Mouse (Mus musculus): ENCODE data around the gene Qrich1.

The Qrich1 gene

GRCm38 (mm10) chr9:108516380-108517251 lies at the start of gene Qrich1:
Gene Qrich1 (plus strand): TSS chr9:108516806.
- TF ChIP-seq GATA4 (IDR thresholded peaks at IDR 0.05; ENCODE audit: insufficient replicate concordance, low read length), result no peak

- TF ChIP-seq GATA4 (IDR thresholded peaks at IDR 0.05; ENCODE audit: insufficient replicate concordance, low read length), result no peak
Measured at GRCm38 (mm10) chr9:108469430-108469829, 47.2 kb upstream of the Qrich1 start.

GRCm38 (mm10) chr9:108469845-108470244 lies 46.8 kb upstream of the Qrich1 start:
- TF ChIP-seq GATA4 (IDR thresholded peaks at IDR 0.05; ENCODE audit: insufficient replicate concordance, low read length), result no peak

- no peak for TF ChIP-seq GATA4 (IDR thresholded peaks at IDR 0.05; ENCODE audit: insufficient replicate concordance, low read length)
Measured at GRCm38 (mm10) chr9:108474528-108474927, 42.1 kb upstream of the Qrich1 start.

- TF ChIP-seq GATA4 (IDR thresholded peaks at IDR 0.05; ENCODE audit: insufficient replicate concordance, low read length), result peak; percentile 26; the same call in 1 of the 2 replicates
Measured at GRCm38 (mm10) chr9:108478638-108479156, 37.9 kb upstream of the Qrich1 start.

- no peak for TF ChIP-seq GATA4 (IDR thresholded peaks at IDR 0.05; ENCODE audit: insufficient replicate concordance, low read length)
Measured at GRCm38 (mm10) chr9:108479241-108479640, 37.4 kb upstream of the Qrich1 start.

GRCm38 (mm10) chr9:108479721-108480351 lies 36.8 kb upstream of the Qrich1 start, which contains the start of gene Lamb2:
Gene Lamb2 (plus strand): TSS chr9:108479736.
- TF ChIP-seq GATA4 (IDR thresholded peaks at IDR 0.05; ENCODE audit: insufficient replicate concordance, low read length), result no peak

GRCm38 (mm10) chr9:108480813-108481519 lies 35.6 kb upstream of the Qrich1 start:
- no peak for TF ChIP-seq GATA4 (IDR thresholded peaks at IDR 0.05; ENCODE audit: insufficient replicate concordance, low read length)

- TF ChIP-seq GATA4 (IDR thresholded peaks at IDR 0.05; ENCODE audit: insufficient replicate concordance, low read length), result no peak
Measured at GRCm38 (mm10) chr9:108481520-108482210, 34.9 kb upstream of the Qrich1 start.

GRCm38 (mm10) chr9:108483051-108483790 lies 33.4 kb upstream of the Qrich1 start:
- TF ChIP-seq GATA4 (IDR thresholded peaks at IDR 0.05; ENCODE audit: insufficient replicate concordance, low read length), result no peak

GRCm38 (mm10) chr9:108484021-108484420 lies 32.6 kb upstream of the Qrich1 start:
- no peak for TF ChIP-seq GATA4 (IDR thresholded peaks at IDR 0.05; ENCODE audit: insufficient replicate concordance, low read length)

- TF ChIP-seq GATA4 (IDR thresholded peaks at IDR 0.05; ENCODE audit: insufficient replicate concordance, low read length), result no peak
Measured at GRCm38 (mm10) chr9:108485301-108485875, 31.2 kb upstream of the Qrich1 start.

GRCm38 (mm10) chr9:108486973-108487530 lies 29.6 kb upstream of the Qrich1 start:
- TF ChIP-seq GATA4 (IDR thresholded peaks at IDR 0.05; ENCODE audit: insufficient replicate concordance, low read length), result no peak

All from liver, adult (tissue).